Mouse (Mus musculus) lung, adult 2 months (tissue): ENCODE results near the gene Gm47959. TPM values are rescaled to one million over a fixed set of nuclear protein-coding genes. Genes with fewer than 3 reads are reported as not detected.
"Not testable (repeated sequence)": the region's sequence is repeated elsewhere in the genome, so short reads cannot be mapped to it uniquely, and the experiment has no call there.

Source experiments
- DNase-seq: peaks from one replicate; pipeline ENCODE4 v3.0.0; 2022
- H3K4me1 ChIP-seq: fragments of 200-500 bp; 2 replicates; pipeline ENCODE4 v1.6.1; 2011; ENCODE audit warnings: low read length; ENCODE audit not compliant: control insufficient read depth, insufficient read depth
- H3K4me3 ChIP-seq: fragments of 200-500 bp; replicated peaks from 2 replicates; pipeline ENCODE3; 2011; ENCODE audit warnings: low read depth, mild to moderate bottlenecking, control low read depth, low read length; ENCODE audit errors: extremely low read depth
- CTCF ChIP-seq: fragments of 200-500 bp; IDR thresholded peaks from 2 replicates; pipeline ENCODE4 v1.5.1; 2011; ENCODE audit warnings: mild to moderate bottlenecking, low read length, control low read depth; ENCODE audit not compliant: insufficient read depth
- POLR2A ChIP-seq: fragments of 200-500 bp; IDR thresholded peaks from 2 replicates; pipeline ENCODE4 v1.6.1; 2011; ENCODE audit warnings: low read depth, mild to moderate bottlenecking, control low read depth, low read length, borderline replicate concordance; ENCODE audit errors: extremely low read depth
- WGBS: fragments of 180-500 bp; shearing (Covaris S2); methylation state at CpG from one replicate; pipeline ENCODE4 v1.1.7; 2018; 5-methylcytosine and 5-hydroxymethylcytosine counted together
- polyA plus RNA-seq: library from polyadenylated mRNA; depleted of rRNA; stranded (reverse); fragments of >200 nt; gene quantifications from 2 replicates; pipeline ENCODE4 v1.2.3, GENCODE M21; 2012; rRNA removed

The Gm47959 gene
- not detected in 2 replicates for polyA plus RNA-seq

- H3K4me1 ChIP-seq, DNase-seq, H3K4me3 ChIP-seq: not testable (repeated sequence)
- WGBS = 97% methylated on average over 9 of the region's 9 CpGs
Measured at GRCm38 (mm10) chr1:83000306-83000705, at the start of gene Gm47959. Gm47959 (plus strand) TSS chr1:83000548.

GRCm38 (mm10) chr1:82955913-82956312 is 44.4 kb upstream of the Gm47959 start, which contains the start of gene Gm7544:
Gm7544 (minus strand) TSS chr1:82956013.
- DNase-seq, H3K4me3 ChIP-seq, H3K4me1 ChIP-seq: not testable (repeated sequence)

GRCm38 (mm10) chr1:82959870-82960385 is 40.4 kb upstream of the Gm47959 start, which contains the start of gene Gm47955:
Gm47955 (plus strand) TSS chr1:82960286.
- DNase-seq = no peak
- TF ChIP-seq CTCF = no peak
- TF ChIP-seq POLR2A = no peak
- Histone ChIP-seq H3K4me1 (no peaks in the 10 kb centered on the region), H3K4me3 (no peak within 1 kb of the TSS)
- WGBS = 77% methylated on average over 8 of the region's 11 CpGs

- no peak for DNase-seq
- H3K4me3 ChIP-seq = no peak overlapping the region
- 75% methylated on average over 3 of the region's 3 CpGs for WGBS
- H3K4me1 ChIP-seq = no peaks in the 10 kb centered on the region
- TF ChIP-seq CTCF = no peak
- no peak for TF ChIP-seq POLR2A
Measured at GRCm38 (mm10) chr1:82966413-82966812, 33.9 kb upstream of the Gm47959 start.

- no peak for TF ChIP-seq POLR2A
- TF ChIP-seq CTCF = no peak
- H3K4me1 ChIP-seq = peaks cover 20% of the 10 kb centered on the region
- no peak for DNase-seq
- no peak overlapping the region for H3K4me3 ChIP-seq
- WGBS = 17% methylated on average over 4 of the region's 4 CpGs
Measured at GRCm38 (mm10) chr1:82972046-82972445, 28.3 kb upstream of the Gm47959 start.

- WGBS = 64% methylated on average over 1 of the region's 1 CpGs
- H3K4me3 ChIP-seq = no peak overlapping the region
- peaks cover 20% of the 10 kb centered on the region for H3K4me1 ChIP-seq
- DNase-seq = no peak
- no peak for TF ChIP-seq POLR2A
- no peak for TF ChIP-seq CTCF
Measured at GRCm38 (mm10) chr1:82973244-82973643, 27.1 kb upstream of the Gm47959 start.

GRCm38 (mm10) chr1:82973901-82974300 is 26.4 kb upstream of the Gm47959 start:
- no peak for TF ChIP-seq POLR2A
- TF ChIP-seq CTCF = no peak
- WGBS = 27% methylated on average over 6 of the region's 6 CpGs
- DNase-seq = no peak
- Histone ChIP-seq H3K4me3 (no peak overlapping the region), H3K4me1 (peaks cover 20% of the 10 kb centered on the region)

GRCm38 (mm10) chr1:82974342-82974741 is 26.0 kb upstream of the Gm47959 start:
- 42% methylated on average over 9 of the region's 9 CpGs for WGBS
- no peak for TF ChIP-seq POLR2A
- TF ChIP-seq CTCF = no peak
- Histone ChIP-seq H3K4me3 (no peak overlapping the region), H3K4me1 (peaks cover 20% of the 10 kb centered on the region)
- DNase-seq = no peak

GRCm38 (mm10) chr1:82975750-82976149 is 24.6 kb upstream of the Gm47959 start:
- no peak for DNase-seq
- TF ChIP-seq POLR2A (no peak), CTCF (no peak)
- 43% methylated on average over 5 of the region's 5 CpGs for WGBS
- Histone ChIP-seq H3K4me3 (no peak overlapping the region), H3K4me1 (peaks cover 20% of the 10 kb centered on the region)

- no peak for TF ChIP-seq POLR2A
- no peak for TF ChIP-seq CTCF
- H3K4me3 ChIP-seq = no peak overlapping the region
- no peak for DNase-seq
- peaks cover 15% of the 10 kb centered on the region for H3K4me1 ChIP-seq
Measured at GRCm38 (mm10) chr1:82977840-82978239, 22.5 kb upstream of the Gm47959 start.

GRCm38 (mm10) chr1:82986738-82987137 is 13.6 kb upstream of the Gm47959 start:
- Histone ChIP-seq H3K4me1 (peaks cover 2% of the 10 kb centered on the region; the same call in 1 of the 2 replicates), H3K4me3 (no peak overlapping the region)
- 85% methylated on average over 6 of the region's 6 CpGs for WGBS
- no peak for TF ChIP-seq CTCF
- TF ChIP-seq POLR2A = no peak
- DNase-seq = no peak
